Mouse (Mus musculus) activated CD4-positive, CD25-positive, alpha-beta regulatory T cell, adult 4 months (primary cell): ENCODE results near the gene Commd9. TPM values are rescaled to one million over a fixed set of nuclear protein-coding genes. Genes with fewer than 3 reads are reported as not detected.

Experiments
- ATAC-seq: one replicate; pipeline ENCODE4 v1.8.0; 2017
- polyA plus RNA-seq, 2 experiments: library from polyadenylated mRNA; unstranded; fragments of 100-300 nt; shearing (Covaris generic); gene quantifications; one replicate each; pipeline ENCODE4 v1.2.1; 2017

The Commd9 gene
- polyA plus RNA-seq, 2 experiments from 2014 or later = 20.6 to 20.8 TPM

DNA sequence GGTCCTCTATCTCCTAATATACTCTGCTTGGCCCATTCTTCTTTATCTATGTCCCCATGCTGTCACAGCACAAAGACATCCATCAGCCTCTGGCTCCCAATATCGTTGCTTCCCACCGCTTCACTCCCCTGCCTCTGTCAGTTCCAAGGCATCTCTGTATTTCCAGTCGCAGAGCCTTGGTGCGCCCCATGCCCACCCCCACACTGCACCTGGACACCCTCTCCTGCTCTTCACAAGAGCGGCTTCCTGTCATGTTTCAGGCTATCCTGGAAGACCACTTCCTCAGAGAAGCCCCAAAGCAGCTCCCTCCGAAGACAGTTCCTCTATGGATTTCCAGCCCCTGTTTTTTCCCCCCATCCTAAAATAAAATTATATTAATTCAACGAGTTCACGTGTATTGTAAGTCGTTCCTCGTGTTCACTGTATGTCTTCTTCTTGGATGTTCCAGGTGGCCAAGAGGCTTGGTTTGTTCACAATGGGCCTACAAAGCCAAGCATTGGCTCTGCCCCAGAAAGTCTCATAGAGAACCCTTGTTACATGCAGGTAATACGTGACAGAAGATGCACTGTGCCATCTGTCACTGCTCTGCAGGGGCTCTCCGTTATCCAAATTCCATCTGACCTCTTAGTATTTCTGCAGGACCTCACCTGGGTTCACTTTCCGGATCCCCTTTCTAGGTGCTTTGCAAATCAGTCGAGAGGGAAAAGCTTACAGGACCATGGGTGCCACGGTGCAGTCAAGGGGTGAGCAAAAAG lies 23.5 kb downstream of the Commd9 start:
- ATAC-seq = no peak

GRCm38 (mm10) chr2:101918518-101918917 lies 32.5 kb downstream of the Commd9 start:
- no peak for ATAC-seq

- no peak for ATAC-seq
These were observed 34.1 kb downstream of the Commd9 start for GRCm38 (mm10) chr2:101920136-101920554.

DNA sequence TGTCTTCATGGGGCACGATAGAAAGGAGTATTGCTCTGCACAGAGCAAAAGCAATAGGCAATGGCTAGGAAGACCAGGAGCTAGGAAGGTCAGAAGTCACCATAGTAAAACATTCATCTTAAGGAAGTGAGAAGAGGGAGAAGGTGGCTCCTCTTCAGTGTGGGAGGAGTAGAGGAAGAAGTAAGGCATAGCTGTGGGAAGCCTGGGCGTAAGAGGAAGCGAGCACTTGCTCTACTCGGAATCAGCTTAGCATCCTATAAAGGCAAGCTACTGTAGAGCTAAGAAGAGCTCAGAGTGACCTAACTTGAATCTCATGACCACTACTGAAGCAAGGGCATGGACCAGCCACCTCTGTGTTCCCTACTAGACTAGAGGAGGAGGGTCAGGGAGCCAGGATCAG lies 36.3 kb downstream of the Commd9 start:
- ATAC-seq = no peak

- no peak for ATAC-seq
These were observed 37.1 kb downstream of the Commd9 start for GRCm38 (mm10) chr2:101923181-101923580.

GRCm38 (mm10) chr2:101925183-101925582 lies 39.1 kb downstream of the Commd9 start:
- no peak for ATAC-seq

DNA sequence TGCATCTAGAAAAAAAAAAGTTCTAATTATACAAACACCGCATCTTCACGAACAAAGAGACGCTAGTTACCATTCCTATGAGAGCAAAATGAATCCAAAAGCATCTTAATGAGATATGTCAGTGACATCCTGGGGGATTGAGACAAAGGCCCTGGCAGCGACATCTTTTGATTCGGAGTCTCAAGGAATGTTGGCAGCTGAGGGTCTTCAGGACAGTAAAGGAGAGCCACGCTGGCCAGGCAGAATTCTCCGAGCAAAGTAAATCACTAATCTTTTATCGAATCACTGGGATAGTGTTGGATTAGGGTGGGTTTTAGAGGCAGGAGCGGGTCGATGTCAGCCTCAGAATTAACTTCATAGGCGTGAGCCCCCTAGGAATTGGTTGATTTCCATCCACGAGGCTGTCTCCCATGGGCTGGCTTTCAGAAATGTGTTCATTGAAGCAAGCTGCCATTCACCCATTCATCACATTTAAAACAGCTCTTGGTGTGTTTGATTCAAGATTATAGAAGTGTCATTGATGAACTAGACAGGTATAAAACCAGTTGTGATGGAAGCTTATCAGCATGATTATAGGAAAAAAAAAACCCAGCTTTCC lies 39.6 kb downstream of the Commd9 start:
- ATAC-seq = no peak

GRCm38 (mm10) chr2:101932169-101932936 lies 46.3 kb downstream of the Commd9 start:
- ATAC-seq = no peak

DNA sequence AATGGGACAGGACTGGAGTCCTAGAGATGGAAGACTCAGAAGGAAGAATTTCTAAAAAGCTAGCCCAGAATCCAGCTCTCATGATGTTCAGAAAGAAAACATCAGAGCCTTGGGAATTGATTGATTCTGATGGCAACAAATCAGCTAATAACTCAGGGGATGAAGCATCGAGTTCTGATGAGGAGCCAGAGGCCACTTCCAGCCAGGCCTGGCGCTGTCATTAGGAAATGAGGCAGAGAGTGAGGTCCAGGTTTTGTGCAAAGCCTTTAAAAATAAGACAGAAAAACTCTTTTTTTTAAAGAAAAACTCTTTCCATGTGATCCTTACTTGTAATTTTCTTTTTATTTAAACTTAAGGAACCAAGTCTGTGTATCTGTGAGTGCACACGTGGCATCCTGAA lies 47.3 kb downstream of the Commd9 start:
- ATAC-seq = no peak

- no peak for ATAC-seq
These were observed 49.0 kb downstream of the Commd9 start for GRCm38 (mm10) chr2:101935006-101935405.

- no peak for ATAC-seq
These were observed 64.9 kb downstream of the Commd9 start for GRCm38 (mm10) chr2:101950716-101951520.

Other genes starting within 250 kb of the Commd9 start
- not detected for gene Rag1, start 236.7 kb upstream of the Commd9 start, polyA plus RNA-seq
- 1 to 10 TPM; 2.4 to 2.5 TPM for gene B230118H07Rik, start 236.7 kb upstream of the Commd9 start, polyA plus RNA-seq
- gene Traf6, start 207.8 kb upstream of the Commd9 start, polyA plus RNA-seq = 10 to 100 TPM; 14.1 to 14.8 TPM
- 1 to 10 TPM in 1 of 2 experiments, under 1 TPM in 1; 0.78 to 1.2 TPM for gene Prr5l, start 3.2 kb upstream of the Commd9 start, polyA plus RNA-seq